Mouse (Mus musculus): ENCODE data around the gene Cdhr5. TPM values are rescaled to one million over a fixed set of nuclear protein-coding genes. Genes with fewer than 3 reads are reported as not detected.
A peak's percentile ranks its signal among the peaks of the same experiment; 100 is the strongest.
"Not testable (repeated sequence)": the region's sequence is repeated elsewhere in the genome, so short reads cannot be mapped to it uniquely, and the experiment has no call there.

The Cdhr5 gene
- total and polyA plus RNA-seq, 2 experiments = 18.5 to 31.7 TPM

DNA sequence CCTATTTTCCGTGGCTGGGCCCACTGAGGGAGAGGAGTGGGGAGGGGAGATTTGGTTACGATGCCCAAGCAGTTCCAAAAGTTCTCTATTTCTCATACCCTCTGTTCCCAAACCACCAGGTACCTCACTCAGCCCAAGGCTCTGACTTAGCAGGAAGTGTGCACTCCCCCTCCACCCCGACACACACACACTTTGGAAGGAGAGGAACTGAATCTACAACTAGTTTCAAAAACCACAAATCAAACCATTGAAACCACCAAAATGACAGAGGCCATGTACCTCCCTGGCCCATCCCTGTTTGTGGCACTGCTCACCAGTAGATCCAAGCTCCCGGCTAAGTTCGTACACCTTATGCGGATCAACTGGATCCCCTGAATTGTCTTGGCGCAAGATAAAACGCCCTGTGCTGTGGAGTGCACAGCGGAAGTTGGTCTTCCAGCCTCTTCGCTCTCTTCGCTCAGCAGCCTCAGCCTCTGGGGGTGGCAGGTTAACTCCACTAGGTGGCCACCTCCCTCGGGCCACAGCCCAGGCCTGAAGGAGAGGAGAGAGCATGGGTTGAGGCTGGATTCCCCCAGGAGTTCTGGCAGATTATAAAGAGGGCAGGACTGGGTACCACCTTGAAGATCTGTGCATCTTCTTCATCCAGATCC is 11.7 kb downstream of the Cdhr5 start:
- Histone ChIP-seq H3K36me3 (ENCODE audit: control insufficient read depth, insufficient read depth, low read length) (peaks cover 12% of the 10 kb centered on the region; the same call in 1 of the 2 replicates), H3K27me3 (ENCODE audit: control insufficient read depth, insufficient read depth, low read length) (no peaks in the 10 kb centered on the region), H3K9ac (ENCODE audit: low read depth, low read length) (peak overlapping the region; percentile 32), H3K4me1 (ENCODE audit: control insufficient read depth, insufficient read depth, low read length) (peaks cover 12% of the 10 kb centered on the region; the same call in 1 of the 2 replicates), H3K79me2 (ENCODE audit: control insufficient read depth, insufficient read depth, low read length) (no peaks in the 10 kb centered on the region), H3K27ac (replicated peaks; ENCODE audit: insufficient read depth, low read depth, low read length) (no peak overlapping the region), H3K4me3 (ENCODE audit: insufficient read depth, low read depth, low read length) (peak overlapping the region; percentile 46)
- DNase-seq (ENCODE audit: extremely low read depth, low read depth, low spot score) = no peak
- TF ChIP-seq CTCF (IDR thresholded peaks at IDR 0.05; ENCODE audit: low read depth, low read length) (peak; percentile 63), POLR2A (IDR thresholded peaks at IDR 0.05; ENCODE audit: extremely low read depth, insufficient read depth, low read length) (no peak)
- 52% methylated on average over 12 of the region's 12 CpGs for WGBS

DNA sequence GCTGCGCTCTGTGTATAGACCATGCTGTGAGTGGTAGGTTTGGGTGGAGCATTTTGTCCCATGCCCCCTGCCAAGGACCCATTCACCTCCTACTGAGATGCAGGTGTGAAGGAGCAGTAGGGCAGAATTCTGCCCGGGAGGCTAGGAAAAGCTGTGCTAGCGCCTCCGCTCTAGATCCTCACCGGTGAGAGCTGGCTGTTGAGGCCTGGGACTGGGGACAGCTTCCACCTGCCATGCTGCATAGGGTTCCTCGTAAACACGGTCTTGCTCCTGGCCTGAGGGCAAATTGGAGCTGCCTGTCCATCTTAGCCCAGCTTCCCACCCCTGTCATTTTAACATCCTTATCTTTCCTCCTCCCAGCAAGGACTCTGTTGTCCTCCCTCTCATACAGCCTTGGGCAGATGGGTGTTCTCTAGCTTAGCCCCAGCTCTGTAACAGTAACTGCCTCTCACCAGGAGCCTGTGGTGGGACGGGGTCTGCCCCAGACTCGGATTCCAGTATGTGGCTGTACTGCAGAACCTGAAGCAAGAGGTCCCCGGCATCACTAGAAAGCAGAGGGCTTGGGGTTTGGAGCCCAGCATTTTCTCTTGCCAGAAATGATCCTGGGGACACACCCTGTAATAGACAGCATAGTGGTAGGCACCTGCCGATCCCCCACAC is 12.4 kb downstream of the Cdhr5 start:
- no peak overlapping the region for H3K9ac ChIP-seq (ENCODE audit: low read depth, low read length)
- peaks cover 12% of the 10 kb centered on the region; the same call in 1 of the 2 replicates for H3K36me3 ChIP-seq (ENCODE audit: control insufficient read depth, insufficient read depth, low read length)
- peaks cover 12% of the 10 kb centered on the region; the same call in 1 of the 2 replicates for H3K4me1 ChIP-seq (ENCODE audit: control insufficient read depth, insufficient read depth, low read length)
- no peak overlapping the region for H3K27ac ChIP-seq (replicated peaks; ENCODE audit: insufficient read depth, low read depth, low read length)
- DNase-seq (ENCODE audit: extremely low read depth, low read depth, low spot score) = no peak
- WGBS = 87% methylated on average over 11 of the region's 11 CpGs
- H3K4me3 ChIP-seq (ENCODE audit: insufficient read depth, low read depth, low read length) = no peak overlapping the region
- TF ChIP-seq CTCF (IDR thresholded peaks at IDR 0.05; ENCODE audit: low read depth, low read length) = no peak
- TF ChIP-seq POLR2A (IDR thresholded peaks at IDR 0.05; ENCODE audit: extremely low read depth, insufficient read depth, low read length) = no peak
- H3K27me3 ChIP-seq (ENCODE audit: control insufficient read depth, insufficient read depth, low read length) = no peaks in the 10 kb centered on the region
- no peaks in the 10 kb centered on the region for H3K79me2 ChIP-seq (ENCODE audit: control insufficient read depth, insufficient read depth, low read length)

DNA sequence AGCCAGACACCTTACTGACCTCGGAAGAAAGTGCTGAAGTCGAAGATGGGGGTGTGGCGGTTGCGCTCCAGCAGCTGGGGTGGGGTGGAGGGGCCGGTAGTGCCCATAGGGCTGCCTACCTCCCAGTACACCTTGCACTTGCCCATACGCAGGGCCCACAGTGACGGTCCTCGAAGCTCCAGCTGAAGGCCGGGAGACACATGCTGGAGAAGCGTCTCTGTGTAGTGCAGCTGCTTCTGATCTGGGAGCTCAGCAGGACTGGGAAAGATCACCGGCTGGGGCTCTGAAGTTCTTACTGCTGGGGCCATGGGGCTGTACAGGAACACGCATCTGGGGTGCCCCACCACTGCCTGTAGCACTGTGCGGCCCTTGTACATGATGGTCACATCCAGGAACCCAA is 12.9 kb downstream of the Cdhr5 start:
- H3K27me3 ChIP-seq (ENCODE audit: control insufficient read depth, insufficient read depth, low read length) = no peaks in the 10 kb centered on the region
- no peaks in the 10 kb centered on the region for H3K79me2 ChIP-seq (ENCODE audit: control insufficient read depth, insufficient read depth, low read length)
- no peak overlapping the region for H3K9ac ChIP-seq (ENCODE audit: low read depth, low read length)
- DNase-seq (ENCODE audit: extremely low read depth, low read depth, low spot score) = no peak
- TF ChIP-seq POLR2A (IDR thresholded peaks at IDR 0.05; ENCODE audit: extremely low read depth, insufficient read depth, low read length) (no peak), CTCF (IDR thresholded peaks at IDR 0.05; ENCODE audit: low read depth, low read length) (no peak)
- H3K4me3 ChIP-seq (ENCODE audit: insufficient read depth, low read depth, low read length) = no peak overlapping the region
- no peak overlapping the region for H3K27ac ChIP-seq (replicated peaks; ENCODE audit: insufficient read depth, low read depth, low read length)
- H3K36me3 ChIP-seq (ENCODE audit: control insufficient read depth, insufficient read depth, low read length) = peaks cover 15% of the 10 kb centered on the region; the same call in 1 of the 2 replicates
- peaks cover 12% of the 10 kb centered on the region; the same call in 1 of the 2 replicates for H3K4me1 ChIP-seq (ENCODE audit: control insufficient read depth, insufficient read depth, low read length)
- WGBS = 93% methylated on average over 13 of the region's 13 CpGs

GRCm38 (mm10) chr7:141261480-141261879 is 15.1 kb downstream of the Cdhr5 start:
- H3K9ac ChIP-seq (ENCODE audit: low read depth, low read length) = no peak overlapping the region
- H3K79me2 ChIP-seq (ENCODE audit: control insufficient read depth, insufficient read depth, low read length) = no peaks in the 10 kb centered on the region
- no peak for DNase-seq (ENCODE audit: extremely low read depth, low read depth, low spot score)
- no peak overlapping the region for H3K4me3 ChIP-seq (ENCODE audit: insufficient read depth, low read depth, low read length)
- H3K27ac ChIP-seq (replicated peaks; ENCODE audit: insufficient read depth, low read depth, low read length) = no peak overlapping the region
- TF ChIP-seq CTCF (IDR thresholded peaks at IDR 0.05; ENCODE audit: low read depth, low read length) (no peak), POLR2A (IDR thresholded peaks at IDR 0.05; ENCODE audit: extremely low read depth, insufficient read depth, low read length) (no peak)
- peaks cover 10% of the 10 kb centered on the region; the same call in 1 of the 2 replicates for H3K4me1 ChIP-seq (ENCODE audit: control insufficient read depth, insufficient read depth, low read length)
- H3K36me3 ChIP-seq (ENCODE audit: control insufficient read depth, insufficient read depth, low read length) = peaks cover 21% of the 10 kb centered on the region; the same call in 1 of the 2 replicates
- 60% methylated on average over 3 of the region's 3 CpGs for WGBS
- H3K27me3 ChIP-seq (ENCODE audit: control insufficient read depth, insufficient read depth, low read length) = no peaks in the 10 kb centered on the region

- no peaks in the 10 kb centered on the region for H3K4me1 ChIP-seq (ENCODE audit: control insufficient read depth, insufficient read depth, low read length)
- DNase-seq (ENCODE audit: extremely low read depth, low read depth, low spot score) = no peak
- H3K4me3 ChIP-seq (ENCODE audit: insufficient read depth, low read depth, low read length) = no peak overlapping the region
- no peak overlapping the region for H3K9ac ChIP-seq (ENCODE audit: low read depth, low read length)
- H3K27me3 ChIP-seq (ENCODE audit: control insufficient read depth, insufficient read depth, low read length) = no peaks in the 10 kb centered on the region
- H3K79me2 ChIP-seq (ENCODE audit: control insufficient read depth, insufficient read depth, low read length) = no peaks in the 10 kb centered on the region
- peaks cover 44% of the 10 kb centered on the region for H3K36me3 ChIP-seq (ENCODE audit: control insufficient read depth, insufficient read depth, low read length)
- TF ChIP-seq POLR2A (IDR thresholded peaks at IDR 0.05; ENCODE audit: extremely low read depth, insufficient read depth, low read length) (no peak), CTCF (IDR thresholded peaks at IDR 0.05; ENCODE audit: low read depth, low read length) (no peak)
- WGBS = 92% methylated on average over 10 of the region's 10 CpGs
- H3K27ac ChIP-seq (replicated peaks; ENCODE audit: insufficient read depth, low read depth, low read length) = no peak overlapping the region
Observed at GRCm38 (mm10) chr7:141256159-141256558, 20.4 kb downstream of the Cdhr5 start.

- H3K9ac ChIP-seq (ENCODE audit: low read depth, low read length); H3K79me2 ChIP-seq (ENCODE audit: control insufficient read depth, insufficient read depth, low read length); H3K4me3 ChIP-seq (ENCODE audit: insufficient read depth, low read depth, low read length); H3K4me1 ChIP-seq (ENCODE audit: control insufficient read depth, insufficient read depth, low read length); DNase-seq (ENCODE audit: extremely low read depth, low read depth, low spot score); H3K27ac ChIP-seq (replicated peaks; ENCODE audit: insufficient read depth, low read depth, low read length); H3K27me3 ChIP-seq (ENCODE audit: control insufficient read depth, insufficient read depth, low read length): not testable (repeated sequence)
- peaks cover 54% of the 10 kb centered on the region for H3K36me3 ChIP-seq (ENCODE audit: control insufficient read depth, insufficient read depth, low read length)
- 83% methylated on average over 4 of the region's 4 CpGs for WGBS
Observed at GRCm38 (mm10) chr7:141250486-141250885, 26.1 kb downstream of the Cdhr5 start.

Measured in liver, adult 2 months (tissue).